Mouse (Mus musculus) layer of hippocampus, postnatal 25 days (tissue): ENCODE measurements around the gene Pibf1. TPM values are rescaled to one million over a fixed set of nuclear protein-coding genes. Genes with fewer than 3 reads are reported as not detected.

ENCODE experiments used
- DNase-seq, 2 experiments: peaks; one replicate each; pipeline ENCODE4 v3.0.0; 2022; ENCODE audit warnings: mixed read lengths in 2 of 2, low spot score in 1 of 2; ENCODE audit errors: extremely low spot score in 1 of 2
- total RNA-seq, 2 experiments: library from RNA; stranded (reverse); gene quantifications; 2 replicates each; pipeline ENCODE4 v1.2.3; 2021

The Pibf1 gene
- total RNA-seq = 10 to 100 TPM; 14.2 to 16.8 TPM

- DNase-seq = peak; percentile 96 to 97
Observed at GRCm38 (mm10) chr14:99099267-99099966, at the start of gene Pibf1, which contains the start of gene Dis3. Pibf1 (plus strand) TSS chr14:99099424. Dis3 (minus strand) TSS chr14:99099770.

- no peak for DNase-seq
Observed at GRCm38 (mm10) chr14:99058959-99059586, 40.2 kb upstream of the Pibf1 start.

- peak in 1 of 2 experiments; percentile 31 for DNase-seq
Observed at GRCm38 (mm10) chr14:99060616-99061015, 38.6 kb upstream of the Pibf1 start.

- no peak for DNase-seq
Observed at GRCm38 (mm10) chr14:99063091-99063490, 36.1 kb upstream of the Pibf1 start.

- no peak for DNase-seq
Observed at GRCm38 (mm10) chr14:99071146-99071545, 28.1 kb upstream of the Pibf1 start.

- no peak for DNase-seq
Observed at GRCm38 (mm10) chr14:99088947-99089346, 10.3 kb upstream of the Pibf1 start.

GRCm38 (mm10) chr14:99099967-99100587, 853 bp downstream of the Pibf1 start:
- DNase-seq = no peak

GRCm38 (mm10) chr14:99103050-99103449, 3.8 kb downstream of the Pibf1 start:
- DNase-seq = no peak

GRCm38 (mm10) chr14:99104542-99105123, 5.4 kb downstream of the Pibf1 start:
- DNase-seq = no peak

GRCm38 (mm10) chr14:99106671-99107070, 7.4 kb downstream of the Pibf1 start:
- no peak for DNase-seq

- DNase-seq = no peak
Observed at GRCm38 (mm10) chr14:99107631-99108187, 8.5 kb downstream of the Pibf1 start.

- no peak for DNase-seq
Observed at GRCm38 (mm10) chr14:99108762-99109161, 9.5 kb downstream of the Pibf1 start.

- DNase-seq = no peak
Observed at GRCm38 (mm10) chr14:99117576-99117975, 18.4 kb downstream of the Pibf1 start.

GRCm38 (mm10) chr14:99121584-99122339, 22.5 kb downstream of the Pibf1 start:
- no peak for DNase-seq

GRCm38 (mm10) chr14:99124076-99124475, 24.9 kb downstream of the Pibf1 start:
- DNase-seq = no peak

GRCm38 (mm10) chr14:99126713-99127112, 27.5 kb downstream of the Pibf1 start:
- DNase-seq = no peak

- DNase-seq = no peak
Observed at GRCm38 (mm10) chr14:99127509-99127908, 28.3 kb downstream of the Pibf1 start.

GRCm38 (mm10) chr14:99129050-99129449, 29.8 kb downstream of the Pibf1 start:
- no peak for DNase-seq

- DNase-seq = no peak
Observed at GRCm38 (mm10) chr14:99134048-99134447, 34.8 kb downstream of the Pibf1 start.

GRCm38 (mm10) chr14:99135761-99136160, 36.5 kb downstream of the Pibf1 start:
- DNase-seq = no peak
